Comparison of ENCODE assay signal across 11 mouse cellular contexts in genomic region chr19:23863959-23864358, GRCm38 (mm10).
DNase-seq lines count a peak whose midpoint lies in the region; ATAC-seq and TF ChIP-seq lines count a peak whose summit lies in the region.
"Had no signal": no experiment of that assay in that cellular context is flagged by ENCODE, and none has a peak within 500 bp of the region (broad histone marks: within the 10 kb centered on the region; RNA-seq: fewer than 3 reads in every experiment).

No protein-coding gene starts in this region.

- TF ChIP-seq EP300 in lung, postnatal 0 days (IDR thresholded peaks at IDR 0.05): no peak

- TF ChIP-seq CTCF in lung, postnatal 0 days (IDR thresholded peaks at IDR 0.05): no peak

- H3K36me3 ChIP-seq in lung, postnatal 0 days (ENCODE audit: insufficient read depth, low read length): no peaks in the 10 kb centered on the region
- H3K36me3 ChIP-seq: limb, embryonic 12.5 days had no signal

- 35% methylated on average over 3 of the region's 3 CpGs for WGBS in lung, postnatal 0 days

- no peak overlapping the region for H3K9ac ChIP-seq in lung, postnatal 0 days (replicated peaks; ENCODE audit: low read depth)
- H3K9ac ChIP-seq: limb, embryonic 12.5 days had no signal

- no peaks in the 10 kb centered on the region for H3K4me1 ChIP-seq in lung, postnatal 0 days (ENCODE audit: insufficient read depth, low read depth, low read length)
- H3K4me1 ChIP-seq: limb, embryonic 12.5 days had no signal

- H3K4me2 ChIP-seq in lung, postnatal 0 days (replicated peaks; ENCODE audit: low read depth, low read length): no peak overlapping the region
- H3K4me2 ChIP-seq: limb, embryonic 12.5 days had no signal

- H3K27me3 ChIP-seq in lung, postnatal 0 days (replicated peaks; ENCODE audit: insufficient read depth, low read length): no peaks in the 10 kb centered on the region

- no peak overlapping the region for H3K4me3 ChIP-seq in lung, postnatal 0 days (ENCODE audit: low read depth, low read length)
- H3K4me3 ChIP-seq: limb, embryonic 12.5 days; megakaryocyte, embryonic 14.5 days had no signal

- DNase-seq in lung, adult 18-20 months: peak; percentile 14 to 25
- no peak for DNase-seq in lung, postnatal 0 days (ENCODE audit: low spot score)
- peak; percentile 7 for DNase-seq in adrenal gland, adult 8-10 months
- peak; percentile 65 for DNase-seq in gastrocnemius, postnatal 25 days
- peak; percentile 72 to 84 for DNase-seq in kidney, postnatal 25 days
- DNase-seq in thymus, postnatal 25 days: no peak
- no peak for DNase-seq in MN1 (ENCODE audit: low spot score)
- DNase-seq in frontal cortex, adult 2 months (ENCODE audit: extremely low spot score in 1 of 2, low spot score in 1 of 2): no peak
- DNase-seq: retina, postnatal 1 day had no signal

- no peak overlapping the region for H3K27ac ChIP-seq in lung, postnatal 0 days (ENCODE audit: low read length)
- H3K27ac ChIP-seq: limb, embryonic 12.5 days had no signal

- ATAC-seq in lung, postnatal 0 days: no peak

- no peaks in the 10 kb centered on the region for H3K9me3 ChIP-seq in lung, postnatal 0 days (ENCODE audit: low read length)
- H3K9me3 ChIP-seq: limb, embryonic 12.5 days; megakaryocyte, embryonic 14.5 days had no signal

Comparison
In these comparisons a context has a peak if more than half of its experiments do, and no peak if none do; other contexts are left out.
1. DNase-seq: peak in lung, adult 18-20 months (2 of 2), adrenal gland, adult 8-10 months (single experiment), gastrocnemius, postnatal 25 days (single experiment) and kidney, postnatal 25 days (2 of 2); none in lung, postnatal 0 days (single experiment), thymus, postnatal 25 days (single experiment), MN1 (single experiment) and frontal cortex, adult 2 months (0 of 2).